Mouse (Mus musculus) granulocyte monocyte progenitor cell, adult 5-6 weeks (primary cell): ENCODE data around the gene Platr17. TPM values are rescaled to one million over a fixed set of nuclear protein-coding genes. Genes with fewer than 3 reads are reported as not detected.
A peak's percentile ranks its signal among the peaks of the same experiment; 100 is the strongest.
"Not testable (repeated sequence)": the region's sequence is repeated elsewhere in the genome, so short reads cannot be mapped to it uniquely, and the experiment has no call there.

Experiments
- ATAC-seq: replicated peaks from 2 replicates; pipeline ENCODE4 v1.8.0; 2016; ENCODE audit warnings: mild to moderate bottlenecking, moderate TSS enrichment, inconsistent platforms; ENCODE audit not compliant: poor library complexity, severe bottlenecking
- total RNA-seq, 2 experiments: library from RNA; stranded (forward) in 1 of 2; stranded (reverse) in 1 of 2; fragments of 200-712, 200-1000 nt in 1 of 2; fragments of >200 nt in 1 of 2; fragmentation: Nextera tagmentation in 1 of 2; gene quantifications; 2 replicates each; pipeline ENCODE4 v1.2.3; 2014 to 2017

The Platr17 gene
- total RNA-seq, 2 experiments from 2014 or later: 0.46 to 1.4 TPM

DNA sequence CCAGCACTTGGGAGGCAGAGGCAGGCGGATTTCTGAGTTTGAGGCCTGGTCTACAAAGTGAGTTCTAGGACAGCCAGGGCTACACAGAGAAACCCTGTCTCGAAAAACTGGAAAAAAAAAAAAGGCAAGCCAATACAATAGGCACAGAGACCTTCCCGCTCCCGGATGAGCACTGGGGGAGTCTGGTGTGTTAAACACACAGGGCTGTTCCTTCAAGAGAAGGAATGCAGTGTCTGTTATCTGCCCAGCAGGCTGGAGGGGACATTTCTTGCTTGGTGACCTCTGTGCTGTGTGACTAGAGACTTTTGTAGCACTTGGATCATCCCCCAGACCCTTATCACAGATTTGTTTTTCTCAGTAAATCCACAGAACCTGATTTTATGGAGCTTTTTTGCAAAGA is 3.3 kb upstream of the Platr17 start:
- no peak for ATAC-seq

- ATAC-seq: no peak
Measured at GRCm38 (mm10) chr17:33902079-33902478, 2.9 kb upstream of the Platr17 start.

GRCm38 (mm10) chr17:33902491-33902890 is 2.4 kb upstream of the Platr17 start:
- ATAC-seq: peak; percentile 55

- not testable (repeated sequence) for ATAC-seq
Measured at GRCm38 (mm10) chr17:33903911-33904651, 854 bp upstream of the Platr17 start.

GRCm38 (mm10) chr17:33908331-33909076 is 3.6 kb downstream of the Platr17 start:
- ATAC-seq: peak; percentile 20

DNA sequence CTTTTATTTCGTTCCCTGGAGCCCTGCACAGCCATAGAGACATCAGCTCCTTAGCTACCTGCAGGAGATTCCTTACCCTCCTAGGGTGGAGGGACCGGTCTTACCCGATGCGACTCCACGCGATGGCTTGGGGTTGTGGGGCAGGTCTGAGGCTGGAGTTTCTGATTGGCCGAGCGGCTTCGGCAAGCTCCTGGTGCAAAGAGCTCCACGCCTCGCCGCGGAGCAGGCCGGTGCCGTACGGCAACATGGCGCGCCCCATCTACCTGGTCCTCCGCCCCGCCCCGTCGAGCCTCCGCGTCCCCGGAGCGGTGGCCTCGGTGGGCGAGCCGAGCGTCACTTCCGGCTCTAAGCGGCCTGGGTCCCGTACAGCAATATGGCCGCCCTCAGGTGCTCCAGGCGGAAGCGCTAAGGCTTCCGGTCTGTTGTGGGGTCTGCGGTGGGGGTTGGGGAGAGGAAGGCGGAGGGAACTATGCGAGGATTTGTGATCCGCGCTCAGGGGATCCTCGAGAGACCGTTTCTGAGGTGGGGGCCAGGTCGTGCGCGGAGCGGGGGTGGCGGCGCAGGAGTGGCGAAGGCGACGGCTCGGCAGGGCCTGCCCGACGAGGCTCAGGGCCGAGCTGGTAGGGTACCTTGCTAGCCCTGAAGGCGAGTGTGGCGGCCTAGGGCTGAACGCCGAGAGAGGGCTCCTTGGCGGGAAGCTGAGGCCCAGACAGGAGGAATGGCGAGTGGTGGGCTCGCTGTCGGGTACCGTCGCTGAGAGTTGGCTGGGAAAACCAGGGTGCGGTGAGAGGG is 4.3 kb downstream of the Platr17 start, which contains the start of gene Daxx:
Daxx (plus strand) TSS at position 338 of the 792 bp plus-strand sequence.
- peak; percentile 90 for ATAC-seq

GRCm38 (mm10) chr17:33909869-33910250 is 4.9 kb downstream of the Platr17 start:
- peak; percentile 44 for ATAC-seq

GRCm38 (mm10) chr17:33910346-33911051 is 5.6 kb downstream of the Platr17 start:
- no peak for ATAC-seq

DNA sequence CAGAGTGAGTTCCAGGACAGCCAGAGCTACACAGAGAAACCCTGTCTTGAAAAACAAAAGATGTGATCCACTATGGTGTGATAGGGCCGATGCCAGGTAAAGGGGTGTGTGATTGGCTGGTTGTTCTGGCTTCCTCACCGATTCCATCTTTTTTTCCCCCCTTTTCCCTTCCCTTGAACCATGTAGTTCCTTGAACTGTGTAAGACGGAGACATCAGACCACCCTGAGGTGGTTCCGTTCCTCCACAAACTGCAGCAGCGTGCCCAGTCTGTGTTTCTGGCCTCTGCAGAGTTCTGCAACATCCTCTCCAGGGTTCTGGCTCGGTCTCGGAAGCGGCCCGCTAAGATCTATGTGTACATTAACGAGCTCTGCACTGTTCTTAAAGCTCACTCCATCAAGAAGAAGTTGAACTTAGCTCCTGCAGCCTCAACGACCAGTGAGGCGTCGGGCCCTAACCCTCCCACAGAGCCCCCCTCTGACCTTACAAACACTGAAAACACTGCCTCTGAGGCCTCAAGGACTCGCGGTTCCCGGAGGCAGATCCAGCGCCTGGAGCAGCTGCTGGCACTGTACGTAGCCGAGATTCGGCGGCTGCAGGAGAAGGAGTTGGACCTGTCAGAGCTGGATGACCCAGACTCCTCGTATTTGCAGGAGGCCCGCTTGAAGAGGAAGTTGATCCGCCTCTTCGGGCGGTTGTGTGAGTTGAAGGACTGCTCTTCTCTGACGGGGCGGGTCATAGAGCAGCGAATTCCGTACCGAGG is 6.3 kb downstream of the Platr17 start:
- no peak for ATAC-seq

- ATAC-seq: no peak
Measured at GRCm38 (mm10) chr17:33911813-33912414, 7.0 kb downstream of the Platr17 start.

- ATAC-seq: no peak
Measured at GRCm38 (mm10) chr17:33913264-33913663, 8.3 kb downstream of the Platr17 start.

GRCm38 (mm10) chr17:33913905-33914304 is 9.0 kb downstream of the Platr17 start:
- no peak for ATAC-seq

DNA sequence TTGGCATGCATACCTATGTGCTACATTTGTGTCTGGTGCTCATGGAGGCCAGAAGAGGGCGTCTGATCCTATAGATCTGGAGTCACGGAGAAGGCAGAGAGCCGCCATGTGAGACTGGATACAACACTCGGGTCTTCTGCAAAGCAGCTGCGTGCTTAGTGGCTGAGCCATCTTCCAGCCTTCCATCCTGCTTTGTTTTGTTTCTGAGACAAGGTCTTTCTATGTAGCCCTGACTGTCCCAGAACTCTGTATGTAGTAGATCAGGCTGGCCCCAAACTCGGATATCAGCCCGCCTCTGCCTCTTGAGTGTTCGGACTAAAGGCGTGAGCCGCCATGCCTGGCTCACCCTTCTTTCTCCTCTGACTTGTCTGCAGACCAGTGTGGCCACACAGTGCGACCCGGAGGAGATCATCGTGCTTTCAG is 10.0 kb downstream of the Platr17 start:
- no peak for ATAC-seq

GRCm38 (mm10) chr17:33915671-33916250 is 10.8 kb downstream of the Platr17 start, which contains the start of the genes Tapbp and Zbtb22:
Gene Tapbp (plus strand): TSS chr17:33915899.
Gene Zbtb22 (plus strand): TSS chr17:33915904.
- peak; percentile 69 for ATAC-seq

GRCm38 (mm10) chr17:33916294-33916693 is 11.4 kb downstream of the Platr17 start:
- ATAC-seq: 0 out of 2 replicates have a peak, but pooled peaks have one; percentile 11

- no peak for ATAC-seq
Measured at GRCm38 (mm10) chr17:33916847-33917655, 12.1 kb downstream of the Platr17 start.

DNA sequence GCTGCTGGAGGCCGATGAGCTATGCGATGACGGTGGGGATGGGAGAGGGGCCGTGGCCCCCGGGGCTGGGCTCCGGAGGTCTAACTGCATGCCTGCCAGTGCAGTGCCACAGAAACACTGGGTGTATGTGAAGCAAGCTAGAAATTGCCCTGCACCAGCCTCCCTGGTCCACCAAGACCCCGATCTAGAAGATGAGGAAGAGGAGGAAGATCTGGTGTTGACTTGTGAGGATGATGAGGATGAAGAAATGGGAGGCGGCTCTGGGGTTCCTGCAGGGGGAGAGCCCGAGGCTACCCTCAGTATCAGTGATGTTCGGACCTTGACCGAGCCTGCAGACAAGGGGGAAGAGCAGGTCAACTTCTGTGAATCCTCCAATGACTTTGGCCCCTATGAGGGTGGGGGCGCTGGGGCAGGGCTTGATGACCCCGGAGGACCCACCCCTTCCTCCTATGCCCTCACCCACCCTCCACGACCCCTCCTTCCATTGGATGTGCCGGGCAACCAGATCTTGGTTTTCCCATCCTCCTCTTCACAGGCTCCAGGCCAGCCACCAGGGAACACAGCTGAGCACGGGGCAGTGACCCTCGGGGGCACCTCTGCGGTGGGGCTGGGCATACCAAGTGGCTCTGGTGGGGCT is 12.8 kb downstream of the Platr17 start:
- no peak for ATAC-seq
